Mouse (Mus musculus): ENCODE measurements at regions not wholly inside any gene's neighbourhood (a gene's known extent, or its start where the extent isn't known, plus 50 kb on each side); places are given as distances from the start of the nearest gene placed in this dataset.

DNA sequence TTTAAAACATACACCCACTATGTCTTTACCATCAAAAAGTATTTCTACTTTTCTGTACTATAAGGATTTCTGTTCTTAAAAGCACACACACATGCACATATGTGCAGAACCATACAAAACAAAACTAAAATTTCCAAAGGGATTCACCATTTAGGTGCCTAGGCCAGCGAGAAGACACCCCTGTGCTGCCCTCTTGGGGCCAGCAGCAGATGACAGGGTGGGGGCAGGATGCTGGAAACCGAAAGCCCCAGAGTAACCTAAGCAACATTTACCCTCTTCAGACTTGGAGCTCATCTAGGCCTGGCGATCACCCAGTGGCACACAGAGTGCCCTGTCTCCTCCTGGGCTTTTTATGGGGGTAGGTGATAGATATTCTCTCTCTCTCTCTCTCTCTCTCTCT is 97.3 kb downstream of the Mrm1 start:
- no peak for TF ChIP-seq POLR2A (IDR thresholded peaks at IDR 0.05; ENCODE audit: insufficient read length, low read depth)
- TF ChIP-seq POLR2AphosphoS2 (IDR thresholded peaks at IDR 0.05; ENCODE audit: insufficient read length, low read depth) = no peak
- no peak for TF ChIP-seq TCF12 (IDR thresholded peaks at IDR 0.05; ENCODE audit: insufficient read depth, poor library complexity, severe bottlenecking)
- TF ChIP-seq E2F4 (IDR thresholded peaks at IDR 0.05; ENCODE audit: insufficient read depth) = no peak
- no peak for TF ChIP-seq USF1 (IDR thresholded peaks at IDR 0.05; ENCODE audit: low read depth)
- TF ChIP-seq MAX (IDR thresholded peaks at IDR 0.05; ENCODE audit: low read depth) = no peak
- no peak for TF ChIP-seq TCF3 (IDR thresholded peaks at IDR 0.05; ENCODE audit: insufficient read length, low read depth)
- TF ChIP-seq REST (IDR thresholded peaks at IDR 0.05; ENCODE audit: insufficient read depth, insufficient read length) = no peak
- TF ChIP-seq MYOG (IDR thresholded peaks at IDR 0.05; ENCODE audit: control insufficient read depth in 1 of 3, insufficient read depth in 1 of 3, insufficient read length in 2 of 3, low read depth in 2 of 3) = no peak
- TF ChIP-seq CEBPB (IDR thresholded peaks at IDR 0.05; ENCODE audit: insufficient read depth, poor library complexity, severe bottlenecking) = no peak
- no peak for TF ChIP-seq SRF (IDR thresholded peaks at IDR 0.05; ENCODE audit: control insufficient read depth, insufficient read length, low read depth)
- TF ChIP-seq MYOD1 (IDR thresholded peaks at IDR 0.05; ENCODE audit: control insufficient read depth in 1 of 3, insufficient read length in 2 of 3, low read depth in 2 of 3) = no peak
